Mouse (Mus musculus) right cerebral cortex, adult 2 months (tissue): ENCODE results near the gene Gsta2.
"Not testable (repeated sequence)": the region's sequence is repeated elsewhere in the genome, so short reads cannot be mapped to it uniquely, and the experiment has no call there.

Source experiments
- DNase-seq, 2 experiments: peaks; one replicate each; pipeline ENCODE4 v3.0.0; 2021 to 2022; ENCODE audit warnings: low spot score in 2 of 2

Gsta2 gene

GRCm38 (mm10) chr9:78355611-78356010, at the start of gene Gsta2:
Gene Gsta2, minus strand, starts transcription at chr9:78355788.
- no peak for DNase-seq

DNA sequence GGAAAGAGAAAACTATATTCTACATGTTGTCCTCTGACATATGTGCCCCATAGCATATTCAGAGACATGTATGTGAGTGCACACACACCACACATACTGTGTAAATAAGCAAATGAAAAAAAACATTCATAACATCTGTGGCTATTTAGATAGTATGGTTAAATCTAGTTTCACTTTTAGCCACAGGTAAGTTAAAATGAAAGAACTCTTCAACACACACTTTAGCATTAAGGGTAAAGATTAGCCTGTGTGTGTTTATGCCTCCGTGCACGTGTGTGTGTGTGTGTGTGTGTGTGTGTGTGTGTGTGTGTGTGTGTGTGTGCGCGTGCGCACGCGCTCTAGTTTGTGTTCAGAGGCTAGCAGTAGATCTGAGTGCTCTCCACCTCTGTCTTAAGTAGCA, 46.0 kb upstream of the Gsta2 start:
- DNase-seq, result no peak

DNA sequence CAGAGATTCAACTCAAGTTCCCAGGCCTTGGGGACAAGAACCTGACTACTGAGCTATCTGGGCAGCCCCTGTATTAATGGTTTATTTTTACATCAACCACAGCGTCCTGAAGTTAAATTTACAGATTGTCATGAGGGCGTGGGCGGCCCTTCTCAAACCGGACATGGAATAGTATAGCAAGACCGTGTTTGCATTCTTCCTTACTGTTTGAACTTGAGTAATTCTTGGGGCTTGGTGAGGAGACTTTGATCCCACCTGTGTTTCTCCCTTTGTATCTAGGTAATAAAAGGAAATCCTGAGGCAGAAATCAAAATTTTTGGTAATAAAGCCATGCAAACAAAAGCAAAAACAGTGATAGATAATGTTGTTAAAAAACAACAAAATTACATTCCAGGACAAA, 45.0 kb upstream of the Gsta2 start:
- no peak for DNase-seq

- DNase-seq, result no peak
These were observed 40.9 kb upstream of the Gsta2 start for GRCm38 (mm10) chr9:78396517-78396916.

GRCm38 (mm10) chr9:78395630-78396351, 40.2 kb upstream of the Gsta2 start, which contains the start of gene Ddx43:
Gene Ddx43, plus strand, starts transcription at chr9:78395777.
- peak; percentile 12 to 14 for DNase-seq

GRCm38 (mm10) chr9:78395244-78395629, 39.6 kb upstream of the Gsta2 start:
- no peak for DNase-seq

- DNase-seq, result peak in 1 of 2 experiments; percentile 14
These were observed 39.0 kb upstream of the Gsta2 start for GRCm38 (mm10) chr9:78394602-78395001.

DNA sequence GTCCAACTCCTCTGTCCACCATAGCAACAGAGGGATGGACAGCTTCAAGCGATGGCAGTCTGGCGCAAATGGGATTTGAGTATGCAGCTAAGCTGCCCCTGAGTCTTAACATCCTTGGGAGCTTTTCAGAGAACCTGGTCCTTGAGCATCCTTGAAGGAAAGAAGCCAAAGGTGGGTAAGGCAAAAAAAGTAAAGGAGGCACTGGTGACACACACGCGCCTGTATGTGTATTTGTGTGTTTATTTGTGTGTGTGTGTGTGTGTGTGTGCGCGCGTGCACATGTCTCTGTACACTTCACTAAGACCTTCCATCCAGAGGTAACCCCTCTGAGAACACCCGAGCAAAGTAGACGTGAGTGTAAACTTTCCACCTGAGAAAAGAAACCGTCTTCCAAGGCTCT, 38.2 kb upstream of the Gsta2 start:
- no peak for DNase-seq

GRCm38 (mm10) chr9:78389981-78390380, 34.4 kb upstream of the Gsta2 start:
- no peak for DNase-seq

- DNase-seq, result no peak
These were observed 31.4 kb upstream of the Gsta2 start for GRCm38 (mm10) chr9:78386947-78387346.

GRCm38 (mm10) chr9:78385893-78386292, 30.3 kb upstream of the Gsta2 start:
- DNase-seq, result no peak

- peak in 1 of 2 experiments; percentile 12 for DNase-seq
These were observed 22.7 kb upstream of the Gsta2 start, which contains the start of gene Ooep for GRCm38 (mm10) chr9:78378113-78378785. Gene Ooep, minus strand, starts transcription at chr9:78378725.

DNA sequence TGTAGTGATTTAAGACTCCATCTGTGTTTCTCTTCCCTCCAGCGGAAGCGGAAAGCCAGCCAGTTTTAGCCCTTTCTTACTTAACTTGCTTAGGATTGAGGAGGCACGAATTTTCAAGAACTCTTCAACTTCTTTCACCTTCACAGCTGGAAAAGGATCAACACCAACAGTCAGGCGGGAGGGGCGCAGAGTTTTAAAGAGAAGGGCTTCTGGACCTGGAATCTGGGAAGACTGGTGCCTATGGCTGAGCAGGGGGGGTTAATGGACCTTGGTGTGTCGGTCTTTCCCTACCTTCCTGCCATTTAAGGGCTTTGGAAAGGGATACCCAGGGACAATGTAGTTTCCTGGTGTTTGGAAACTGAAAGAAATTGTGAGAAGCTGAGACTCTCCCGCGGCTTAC, 22.0 kb upstream of the Gsta2 start:
- DNase-seq, result no peak

- no peak for DNase-seq
These were observed 19.9 kb upstream of the Gsta2 start for GRCm38 (mm10) chr9:78375486-78375885.

GRCm38 (mm10) chr9:78374885-78375389, 19.3 kb upstream of the Gsta2 start:
- DNase-seq, result no peak

DNA sequence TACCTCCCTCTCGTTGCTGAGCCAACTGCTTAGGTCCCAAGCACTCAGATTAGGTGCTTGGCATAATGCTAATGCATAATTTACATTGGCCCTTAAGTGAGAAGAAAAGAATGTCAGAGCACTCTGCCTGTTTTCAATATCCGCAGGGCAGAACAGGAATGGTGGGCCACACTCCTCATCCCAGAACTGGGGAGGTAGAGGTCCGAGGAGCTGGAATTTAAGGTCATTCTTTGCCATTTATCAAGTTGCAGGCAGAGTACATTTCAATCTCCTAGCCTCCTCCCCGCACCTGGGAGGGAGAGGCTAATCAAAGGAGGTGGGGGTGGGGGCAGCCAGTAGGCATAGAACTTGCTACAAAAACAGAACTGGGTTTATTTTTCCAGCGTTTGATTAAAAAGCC, 18.8 kb upstream of the Gsta2 start:
- no peak for DNase-seq

GRCm38 (mm10) chr9:78372827-78373504, 17.4 kb upstream of the Gsta2 start:
- DNase-seq, result no peak

DNA sequence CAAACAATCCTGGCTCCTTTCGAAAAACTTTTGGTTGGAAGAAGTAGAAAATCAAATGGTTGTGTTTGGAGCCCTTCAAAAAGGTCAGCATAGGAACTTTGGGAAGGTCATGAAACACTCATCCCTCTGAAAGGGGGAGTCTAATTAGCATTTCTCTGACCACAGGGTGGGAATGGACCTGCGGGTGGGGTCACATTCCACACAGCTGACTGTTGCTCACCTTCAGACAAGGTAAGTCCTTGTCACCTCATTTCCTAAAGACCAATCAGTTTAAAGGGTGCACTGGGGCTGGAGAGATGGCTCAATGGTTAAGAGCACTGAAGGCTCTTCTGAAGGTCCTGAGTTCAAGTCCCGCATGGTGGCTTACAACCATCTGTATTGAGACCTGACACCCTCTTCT, 15.9 kb upstream of the Gsta2 start:
- no peak for DNase-seq

- no peak for DNase-seq
These were observed 14.2 kb upstream of the Gsta2 start for GRCm38 (mm10) chr9:78369786-78370185.

DNA sequence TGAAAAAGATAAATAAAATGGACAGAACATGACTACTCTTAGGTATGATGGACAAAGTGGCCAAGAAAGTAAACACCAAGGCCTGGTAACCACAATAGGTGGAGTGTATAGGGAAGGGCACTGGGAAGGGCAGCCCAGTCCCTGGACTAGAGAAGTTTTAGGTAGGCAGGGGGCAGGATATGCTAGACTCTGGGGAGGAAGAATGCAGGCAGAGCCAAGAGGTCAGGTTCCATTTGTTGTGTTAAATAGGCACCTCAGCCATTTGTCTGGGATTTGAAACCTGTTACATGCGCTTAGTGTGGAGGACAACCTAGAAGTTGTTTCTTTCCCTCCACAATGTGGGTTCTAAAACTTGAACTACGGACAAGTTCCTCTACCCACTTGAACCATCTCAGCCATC, 13.8 kb upstream of the Gsta2 start:
- DNase-seq, result no peak

- DNase-seq, result no peak
These were observed 13.2 kb upstream of the Gsta2 start for GRCm38 (mm10) chr9:78368671-78369293.

- not testable (repeated sequence) for DNase-seq
These were observed 12.4 kb upstream of the Gsta2 start, which contains the start of gene Dppa5a for GRCm38 (mm10) chr9:78367959-78368358. Gene Dppa5a, minus strand, starts transcription at chr9:78368177.
